Mouse (Mus musculus) heart, adult 2 months (tissue): ENCODE measurements around the gene Nek9.

ENCODE experiments used
- CTCF ChIP-seq: fragments of 200-600 bp; IDR thresholded peaks from 2 replicates; pipeline ENCODE4 v1.8.1; 2022; ENCODE audit warnings: antibody characterized with exemption, mild to moderate bottlenecking, moderate library complexity
- EP300 ChIP-seq: fragments of 200-500 bp; IDR thresholded peaks from 2 replicates; pipeline ENCODE4 v1.6.1; 2011; ENCODE audit warnings: low read depth, low read length, control low read depth; ENCODE audit not compliant: insufficient read depth

GRCm38 (mm10) chr12:85346374-85346773 is 7.2 kb upstream of the Nek9 start:
- TF ChIP-seq EP300 (no peak), CTCF (peak; percentile 90)
